Mouse (Mus musculus) heart, embryonic 12.5 days (tissue): ENCODE data around the gene Phf1. TPM values are rescaled to one million over a fixed set of nuclear protein-coding genes. Genes with fewer than 3 reads are reported as not detected.
A peak's percentile ranks its signal among the peaks of the same experiment; 100 is the strongest.
"Not testable (repeated sequence)": the region's sequence is repeated elsewhere in the genome, so short reads cannot be mapped to it uniquely, and the experiment has no call there.

Source experiments
- ATAC-seq: fragments of 200-750 bp; cut with Nextera tagmentation; 2 replicates; pipeline ENCODE4 v1.8.0; 2017; ENCODE audit warnings: moderate TSS enrichment, moderate library complexity; ENCODE audit not compliant: insufficient number of reproducible peaks, low FRiP score
- H3K27ac ChIP-seq: fragments of 300-500 bp; sonication (generic); 2 replicates; pipeline ENCODE4 v1.5.1; 2016; ENCODE audit warnings: mild to moderate bottlenecking, moderate library complexity; ENCODE audit not compliant: poor library complexity, severe bottlenecking
- H3K27me3 ChIP-seq: fragments of 300-500 bp; sonication (generic); replicated peaks from 2 replicates; pipeline ENCODE4 v1.6.1; 2016; ENCODE audit warnings: mild to moderate bottlenecking, moderate library complexity
- H3K36me3 ChIP-seq: fragments of 300-500 bp; sonication (generic); 2 replicates; pipeline ENCODE4 v1.6.1; 2016; ENCODE audit warnings: mild to moderate bottlenecking, moderate library complexity
- H3K4me1 ChIP-seq: fragments of 300-500 bp; sonication (generic); replicated peaks from 2 replicates; pipeline ENCODE4 v1.6.1; 2016; ENCODE audit warnings: mild to moderate bottlenecking
- H3K4me2 ChIP-seq: fragments of 300-500 bp; sonication (generic); 2 replicates; pipeline ENCODE4 v1.6.1; 2016; ENCODE audit warnings: mild to moderate bottlenecking, moderate library complexity
- H3K4me3 ChIP-seq: fragments of 300-500 bp; sonication (generic); 2 replicates; pipeline ENCODE4 v1.5.1; 2016; ENCODE audit warnings: mild to moderate bottlenecking
- H3K9ac ChIP-seq: fragments of 300-500 bp; sonication (generic); 2 replicates; pipeline ENCODE4 v1.6.1; 2016; ENCODE audit warnings: mild to moderate bottlenecking, moderate library complexity
- H3K9me3 ChIP-seq: fragments of 300-500 bp; sonication (generic); replicated peaks from 2 replicates; pipeline ENCODE4 v1.6.1; 2016; ENCODE audit warnings: mild to moderate bottlenecking, moderate library complexity
- WGBS: fragments of 180-500 bp; shearing (Covaris S2); methylation state at CpG from one replicate; pipeline ENCODE4 v1.1.7; 2016; 5-methylcytosine and 5-hydroxymethylcytosine counted together
- polyA plus RNA-seq: library from polyadenylated mRNA; unstranded; fragments of >200 nt; fragmentation: Nextera tagmentation; extraction: Ambion mirVana; gene quantifications from 2 replicates; pipeline ENCODE4 v1.2.1, GENCODE M21; 2016

The Phf1 gene
- polyA plus RNA-seq, 1 experiment from 2014 or later = 9.0 TPM

DNA sequence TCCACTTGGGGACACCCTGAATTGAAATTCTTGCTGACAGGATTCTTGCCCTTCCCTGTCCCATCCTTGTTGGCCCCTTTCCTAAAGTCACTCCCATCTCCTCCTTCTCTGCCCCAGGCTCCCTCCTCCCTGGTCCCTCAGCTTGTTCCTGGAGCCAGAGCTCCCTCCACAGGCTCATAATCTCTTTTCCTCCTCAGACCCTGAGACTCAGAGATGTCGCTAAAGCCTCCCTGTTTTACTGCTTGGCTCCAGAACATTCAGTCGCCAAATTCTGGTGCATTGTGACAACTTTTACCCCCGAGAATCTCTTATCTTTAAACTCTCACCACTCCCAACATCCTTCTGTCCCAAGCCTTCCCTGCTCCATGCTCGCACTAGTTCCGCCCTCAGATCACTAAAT is 28.5 kb upstream of the Phf1 start:
- no peaks in the 10 kb centered on the region for H3K4me1 ChIP-seq
- H3K36me3 ChIP-seq = no peaks in the 10 kb centered on the region
- no peak for ATAC-seq
- 0 out of 2 replicates have a peak overlapping the region, but pooled peaks have one; percentile 15 for H3K9ac ChIP-seq
- WGBS = 52% methylated on average over 5 of the region's 5 CpGs
- no peak overlapping the region for H3K4me3 ChIP-seq
- H3K9me3 ChIP-seq = peaks cover 9% of the 10 kb centered on the region
- H3K27ac ChIP-seq = no peak overlapping the region
- no peaks in the 10 kb centered on the region for H3K27me3 ChIP-seq
- H3K4me2 ChIP-seq = no peak overlapping the region

- not testable (repeated sequence) for ATAC-seq, H3K4me3 ChIP-seq
- 87% methylated on average over 15 of the region's 15 CpGs for WGBS
Observed at GRCm38 (mm10) chr17:26907506-26907905, 25.3 kb upstream of the Phf1 start.

GRCm38 (mm10) chr17:26915248-26915647 is 17.6 kb upstream of the Phf1 start:
- Histone ChIP-seq H3K36me3 (no peaks in the 10 kb centered on the region), H3K9ac (no peak overlapping the region), H3K4me2 (no peak overlapping the region), H3K27me3 (no peaks in the 10 kb centered on the region), H3K4me1 (peaks cover 14% of the 10 kb centered on the region; the same call in 1 of the 2 replicates), H3K9me3 (no peaks in the 10 kb centered on the region), H3K4me3 (no peak overlapping the region), H3K27ac (no peak overlapping the region)
- ATAC-seq = no peak
- WGBS = 53% methylated on average over 1 of the region's 1 CpGs

More at GRCm38 (mm10) chr17:26907506-26907905, 25.3 kb upstream of the Phf1 start:
- not testable (repeated sequence) for H3K9me3 ChIP-seq, H3K36me3 ChIP-seq, H3K4me2 ChIP-seq, H3K4me1 ChIP-seq, H3K27ac ChIP-seq, H3K27me3 ChIP-seq, H3K9ac ChIP-seq

DNA sequence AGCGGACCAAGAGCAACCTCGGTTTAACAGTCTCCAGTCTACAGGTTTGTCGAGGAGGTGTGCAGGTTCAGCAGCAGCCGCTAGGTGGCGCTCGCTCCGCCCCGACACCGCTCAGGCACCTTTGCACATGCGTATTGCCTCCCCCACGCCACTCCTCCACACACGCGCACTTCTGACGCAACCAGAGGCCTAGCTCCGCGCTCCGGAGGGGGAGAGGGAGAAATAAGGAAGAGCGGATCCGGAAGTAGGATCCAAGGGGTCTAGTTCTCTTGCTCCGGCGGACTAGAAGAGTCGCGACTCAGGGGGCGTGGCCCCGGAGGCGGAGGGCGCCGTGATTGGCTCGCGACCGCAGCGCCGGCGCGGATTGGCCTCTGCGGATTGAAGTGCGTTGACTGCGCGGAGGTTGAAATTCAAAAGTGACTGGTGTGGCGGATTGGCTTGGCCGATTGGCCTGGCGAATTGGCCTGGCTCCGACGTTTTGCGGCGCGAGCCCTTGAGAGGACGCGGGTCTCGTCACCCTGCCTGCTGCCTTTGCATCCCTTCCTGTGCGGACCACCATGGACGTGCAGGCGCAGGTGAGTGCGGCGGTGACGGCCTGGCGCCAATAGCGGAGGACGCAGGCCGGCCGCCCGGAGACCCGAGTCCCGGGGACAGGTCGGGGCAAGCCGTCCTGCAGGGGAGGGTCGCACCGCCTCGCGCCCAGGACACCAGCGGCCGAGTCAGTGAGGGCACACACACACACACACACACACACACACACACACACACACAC is 16.0 kb upstream of the Phf1 start, which contains the start of gene Kifc5b:
Gene Kifc5b, plus strand, starts transcription at position 381 of the 772 bp plus-strand sequence.
- under 1% methylated on average over 68 of the region's 72 CpGs for WGBS
- H3K27me3 ChIP-seq = no peaks in the 10 kb centered on the region
- H3K9me3 ChIP-seq = no peaks in the 10 kb centered on the region
- peak within 1 kb of the TSS; percentile 73 for H3K4me2 ChIP-seq
- H3K27ac ChIP-seq = peak within 1 kb of the TSS; percentile 81
- peak within 1 kb of the TSS; percentile 76 for H3K4me3 ChIP-seq
- H3K9ac ChIP-seq = peak within 1 kb of the TSS; percentile 81
- peaks cover 14% of the 10 kb centered on the region; the same call in 1 of the 2 replicates for H3K4me1 ChIP-seq
- ATAC-seq = peak; percentile 98
- peaks cover 10% of the 10 kb centered on the region for H3K36me3 ChIP-seq

- peak overlapping the region; percentile 76 for H3K4me3 ChIP-seq
- H3K9me3 ChIP-seq, ATAC-seq, H3K27me3 ChIP-seq: not testable (repeated sequence)
- H3K4me2 ChIP-seq = peak overlapping the region; percentile 73
- H3K9ac ChIP-seq = peak overlapping the region; percentile 81
- WGBS = 2% methylated on average over 12 of the region's 12 CpGs
- H3K36me3 ChIP-seq = peaks cover 11% of the 10 kb centered on the region
- peak overlapping the region; percentile 81 for H3K27ac ChIP-seq
- H3K4me1 ChIP-seq = peaks cover 14% of the 10 kb centered on the region; the same call in 1 of the 2 replicates
Observed at GRCm38 (mm10) chr17:26917560-26917959, 15.3 kb upstream of the Phf1 start.

DNA sequence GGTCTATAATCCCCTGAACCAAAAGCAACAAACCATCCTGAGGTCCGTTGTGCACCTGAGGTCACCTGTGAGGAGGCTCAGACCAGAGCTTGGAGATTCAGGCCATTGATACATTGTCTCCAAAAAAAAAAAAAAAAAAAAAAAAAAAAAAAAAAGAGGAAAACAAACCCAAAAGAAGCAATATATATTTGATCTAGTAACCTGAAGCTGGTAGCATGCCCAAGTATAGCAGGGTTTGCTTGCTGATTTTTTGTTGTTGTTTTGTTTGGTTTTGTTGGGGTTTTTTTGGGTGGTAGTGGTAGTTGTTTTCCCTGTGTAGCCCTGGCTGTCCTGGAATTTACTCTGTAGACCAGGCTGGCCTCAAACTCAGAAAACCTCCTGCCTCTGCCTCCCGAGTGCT is 14.5 kb upstream of the Phf1 start:
- Histone ChIP-seq H3K27ac (no peak overlapping the region), H3K4me1 (peaks cover 14% of the 10 kb centered on the region; the same call in 1 of the 2 replicates), H3K9me3 (no peaks in the 10 kb centered on the region), H3K27me3 (no peaks in the 10 kb centered on the region), H3K36me3 (peaks cover 15% of the 10 kb centered on the region), H3K9ac (peak overlapping the region; percentile 81), H3K4me3 (peak overlapping the region; percentile 76), H3K4me2 (peak overlapping the region; percentile 73)
- no peak for ATAC-seq
- WGBS = 75% methylated on average over 2 of the region's 2 CpGs

DNA sequence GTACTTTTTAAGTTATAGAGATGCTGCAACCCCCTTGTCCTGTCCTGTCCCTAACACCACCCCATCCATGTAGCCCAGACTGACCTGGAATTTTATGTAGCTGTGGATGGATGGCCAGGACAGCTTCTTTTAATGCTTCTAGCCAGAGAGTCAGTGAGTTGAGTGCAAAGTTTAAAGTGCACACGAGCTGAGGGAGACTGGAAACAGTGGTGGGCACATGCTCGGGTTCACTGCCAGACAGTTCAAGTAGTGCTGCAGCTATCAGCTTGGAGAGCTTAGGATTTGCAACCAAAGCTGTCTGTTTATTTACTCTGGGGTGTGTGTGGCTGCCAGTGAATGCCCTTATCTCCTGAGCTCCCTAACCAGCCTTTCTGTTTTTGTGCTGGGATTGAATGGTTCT is 13.3 kb upstream of the Phf1 start:
- H3K27ac ChIP-seq, H3K27me3 ChIP-seq, H3K4me2 ChIP-seq, H3K9me3 ChIP-seq, H3K9ac ChIP-seq, H3K4me3 ChIP-seq, ATAC-seq: not testable (repeated sequence)
- 40% methylated on average over 2 of the region's 2 CpGs for WGBS
- Histone ChIP-seq H3K36me3 (peaks cover 24% of the 10 kb centered on the region), H3K4me1 (peaks cover 14% of the 10 kb centered on the region; the same call in 1 of the 2 replicates)

- WGBS = 86% methylated on average over 6 of the region's 6 CpGs
- peaks cover 49% of the 10 kb centered on the region for H3K36me3 ChIP-seq
- not testable (repeated sequence) for ATAC-seq
Observed at GRCm38 (mm10) chr17:26922368-26922767, 10.5 kb upstream of the Phf1 start.

GRCm38 (mm10) chr17:26925414-26925813 is 7.4 kb upstream of the Phf1 start:
- not testable (repeated sequence) for H3K9me3 ChIP-seq, H3K4me2 ChIP-seq, H3K27ac ChIP-seq, H3K9ac ChIP-seq, H3K4me3 ChIP-seq, H3K27me3 ChIP-seq, ATAC-seq, H3K4me1 ChIP-seq
- peaks cover 76% of the 10 kb centered on the region for H3K36me3 ChIP-seq
- 96% methylated on average over 9 of the region's 9 CpGs for WGBS

More at GRCm38 (mm10) chr17:26922368-26922767, 10.5 kb upstream of the Phf1 start:
- not testable (repeated sequence) for H3K4me2 ChIP-seq, H3K4me3 ChIP-seq, H3K27ac ChIP-seq, H3K9ac ChIP-seq, H3K9me3 ChIP-seq, H3K27me3 ChIP-seq
- H3K4me1 ChIP-seq = peaks cover 14% of the 10 kb centered on the region; the same call in 1 of the 2 replicates

DNA sequence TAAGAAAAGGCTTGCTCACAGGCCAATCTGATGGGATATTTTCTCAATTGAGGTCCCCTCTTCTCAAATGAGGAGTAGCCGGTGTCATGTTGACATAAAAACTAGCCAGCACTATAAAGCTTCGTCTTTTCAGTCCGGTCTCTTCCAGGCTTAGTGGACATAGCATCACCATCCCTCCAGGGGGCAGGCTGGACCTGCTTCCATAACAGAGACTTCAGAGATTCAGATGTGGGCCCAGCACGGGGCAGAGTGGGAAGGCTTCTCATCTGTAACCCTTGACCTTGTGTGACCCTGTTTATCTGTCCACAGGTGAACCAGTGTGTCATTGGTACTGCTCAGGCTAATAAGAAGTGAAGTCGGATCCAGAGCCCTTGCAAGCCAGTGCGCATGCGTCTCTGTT is 1.1 kb upstream of the Phf1 start:
- peaks cover 63% of the 10 kb centered on the region for H3K36me3 ChIP-seq
- not testable (repeated sequence) for H3K4me3 ChIP-seq, ATAC-seq, H3K27me3 ChIP-seq, H3K27ac ChIP-seq, H3K9me3 ChIP-seq, H3K9ac ChIP-seq, H3K4me2 ChIP-seq
- peaks cover 13% of the 10 kb centered on the region for H3K4me1 ChIP-seq
- WGBS = 68% methylated on average over 7 of the region's 7 CpGs

DNA sequence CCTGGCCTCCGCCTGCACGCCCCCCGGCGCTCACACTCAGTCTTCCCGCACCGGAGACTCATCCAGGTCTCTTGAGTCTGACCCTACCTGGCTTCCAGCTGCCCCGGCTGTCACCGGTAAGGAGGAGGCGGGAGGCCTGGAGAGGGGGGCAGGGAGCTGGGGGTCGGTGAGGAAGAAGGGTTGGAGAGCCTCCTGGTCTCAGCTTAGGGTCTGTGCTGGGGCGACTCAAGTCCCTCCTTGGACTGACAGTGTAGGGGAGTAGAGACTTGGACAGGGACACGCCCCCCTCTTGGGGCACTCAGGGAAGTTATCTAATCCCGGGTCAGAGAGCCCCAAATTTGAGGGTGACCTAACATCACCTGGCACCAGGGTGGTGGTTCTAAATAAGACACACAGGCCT is 567 bp downstream of the Phf1 start:
- H3K4me1 ChIP-seq = peaks cover 26% of the 10 kb centered on the region
- no peaks in the 10 kb centered on the region for H3K27me3 ChIP-seq
- ATAC-seq = peak; percentile 40; the same call in 1 of the 2 replicates
- 5% methylated on average over 13 of the region's 13 CpGs for WGBS
- H3K36me3 ChIP-seq = peaks cover 58% of the 10 kb centered on the region
- H3K27ac ChIP-seq = peak overlapping the region; percentile 81
- peak overlapping the region; percentile 85 for H3K9ac ChIP-seq
- H3K4me3 ChIP-seq = peak overlapping the region; percentile 76
- H3K4me2 ChIP-seq = peak overlapping the region; percentile 94
- H3K9me3 ChIP-seq = no peaks in the 10 kb centered on the region
